8 mouse cellular contexts compared by ENCODE assay signal in the genomic region with DNA sequence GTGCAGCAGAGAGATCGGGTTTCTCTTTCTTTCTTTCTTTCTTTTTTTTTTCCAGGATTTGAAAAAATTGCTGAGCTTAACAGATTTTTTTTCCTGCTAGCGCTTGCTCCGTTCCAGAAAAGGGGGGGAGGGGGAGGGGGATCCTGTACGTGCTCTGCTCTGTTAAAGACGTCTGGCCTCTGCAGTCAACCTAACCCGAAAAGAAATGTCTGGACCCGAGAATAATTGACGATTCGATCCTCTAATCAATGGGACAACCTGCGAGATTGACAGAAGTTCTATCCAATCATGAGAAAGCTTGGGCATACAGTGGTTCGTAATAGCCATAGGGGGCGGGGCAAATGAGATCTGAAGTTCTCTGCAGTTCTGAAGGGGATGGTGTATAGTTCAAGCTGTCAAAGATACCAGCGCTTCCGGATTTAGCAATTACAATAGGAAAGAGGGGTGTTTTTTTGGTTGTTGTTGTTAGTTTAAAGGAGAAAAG. TPM values are rescaled to one million over a fixed set of nuclear protein-coding genes. Genes with fewer than 3 reads are reported as not detected.
DNase-seq lines count a peak whose midpoint lies in the region; ATAC-seq and TF ChIP-seq lines count a peak whose summit lies in the region.

No protein-coding gene starts in this region.

- peak overlapping the region; percentile 90 for H3K27ac ChIP-seq in heart, embryonic 10.5 days
- peak overlapping the region; percentile 90 for H3K27ac ChIP-seq in kidney, embryonic 14.5 days (ENCODE audit: low read depth, low read length)
- peak overlapping the region; percentile 97 for H3K27ac ChIP-seq in limb, embryonic 15.5 days
- H3K27ac ChIP-seq in midbrain, postnatal 0 days (ENCODE audit: low read depth, low read length), result peak overlapping the region; percentile 69; the same call in 1 of the 2 replicates

- ATAC-seq in erythroblast, adult 5-6 weeks (replicated peaks; ENCODE audit: low FRiP score, poor library complexity, severe bottlenecking), result peak; percentile 70
- ATAC-seq in kidney, embryonic 14.5 days (ENCODE audit: low FRiP score, low TSS enrichment), result peak; percentile 68
- peak; percentile 74 for ATAC-seq in limb, embryonic 15.5 days (ENCODE audit: insufficient number of reproducible peaks, low FRiP score, low TSS enrichment, low read depth)
- ATAC-seq in midbrain, postnatal 0 days (ENCODE audit: low FRiP score), result peak; percentile 64

- H3K36me3 ChIP-seq in heart, embryonic 10.5 days, result no peaks in the 10 kb centered on the region
- no peaks in the 10 kb centered on the region for H3K36me3 ChIP-seq in kidney, embryonic 14.5 days (ENCODE audit: control insufficient read depth, insufficient read depth, low read length)
- no peaks in the 10 kb centered on the region for H3K36me3 ChIP-seq in limb, embryonic 15.5 days
- no peaks in the 10 kb centered on the region for H3K36me3 ChIP-seq in midbrain, postnatal 0 days (ENCODE audit: insufficient read depth, low read length)

- peak overlapping the region; percentile 68 for H3K4me2 ChIP-seq in kidney, embryonic 14.5 days (replicated peaks; ENCODE audit: low read depth, low read length)
- peak overlapping the region; percentile 56 for H3K4me2 ChIP-seq in limb, embryonic 15.5 days
- peak overlapping the region; percentile 58 for H3K4me2 ChIP-seq in midbrain, postnatal 0 days (ENCODE audit: low read depth, low read length, poor library complexity, severe bottlenecking)

- TF ChIP-seq POLR2A in brain, embryonic 14.5 days (IDR thresholded peaks at IDR 0.05; ENCODE audit: borderline replicate concordance, extremely low read depth, insufficient read depth, insufficient read length, poor library complexity, severe bottlenecking), result no peak

- peak overlapping the region; percentile 50; the same call in 1 of the 2 replicates for H3K9ac ChIP-seq in kidney, embryonic 14.5 days (ENCODE audit: low read depth, low read length)
- H3K9ac ChIP-seq in limb, embryonic 15.5 days, result no peak overlapping the region
- H3K9ac ChIP-seq in midbrain, postnatal 0 days (replicated peaks; ENCODE audit: low read length, poor library complexity, severe bottlenecking), result 0 out of 2 replicates have a peak overlapping the region, but pooled peaks have one; percentile 4

- no peaks in the 10 kb centered on the region for H3K9me3 ChIP-seq in heart, embryonic 10.5 days
- H3K9me3 ChIP-seq in kidney, embryonic 14.5 days (ENCODE audit: control insufficient read depth, low read length), result no peaks in the 10 kb centered on the region
- no peaks in the 10 kb centered on the region for H3K9me3 ChIP-seq in limb, embryonic 15.5 days
- no peaks in the 10 kb centered on the region for H3K9me3 ChIP-seq in midbrain, postnatal 0 days (ENCODE audit: low read length)

- H3K4me1 ChIP-seq in heart, embryonic 10.5 days, result peaks cover 26% of the 10 kb centered on the region
- no peaks in the 10 kb centered on the region for H3K4me1 ChIP-seq in kidney, embryonic 14.5 days (ENCODE audit: control insufficient read depth, insufficient read depth, low read length)
- H3K4me1 ChIP-seq in limb, embryonic 15.5 days, result peaks cover 19% of the 10 kb centered on the region
- H3K4me1 ChIP-seq in midbrain, postnatal 0 days (ENCODE audit: insufficient read depth, low read length), result 0 out of 2 replicates have a peak, but pooled peaks cover 2% of the 10 kb centered on the region

- no peaks in the 10 kb centered on the region for H3K27me3 ChIP-seq in heart, embryonic 10.5 days (ENCODE audit: insufficient read depth, poor library complexity, severe bottlenecking)
- H3K27me3 ChIP-seq in kidney, embryonic 14.5 days (ENCODE audit: control insufficient read depth, insufficient read depth, low read length), result peaks cover 13% of the 10 kb centered on the region
- no peaks in the 10 kb centered on the region for H3K27me3 ChIP-seq in limb, embryonic 15.5 days
- peaks cover 21% of the 10 kb centered on the region for H3K27me3 ChIP-seq in midbrain, postnatal 0 days (ENCODE audit: insufficient read depth, low read length)

- DNase-seq in CD4-positive helper T cell, adult 2 months (ENCODE audit: low read depth, low spot score), result peak; percentile 98
- DNase-seq in brain, embryonic 14.5 days (ENCODE audit: low read depth), result peak; percentile 99
- peak; percentile 93 for DNase-seq in heart, embryonic 10.5 days (ENCODE audit: low spot score)
- DNase-seq in midbrain, postnatal 0 days (ENCODE audit: low spot score), result peak; percentile 99
- peak; percentile 79 to 89 for DNase-seq in spleen, postnatal 10 days (ENCODE audit: low spot score in 2 of 2)

- peak overlapping the region; percentile 61 for H3K4me3 ChIP-seq in heart, embryonic 10.5 days
- H3K4me3 ChIP-seq in kidney, embryonic 14.5 days (ENCODE audit: low read length), result peak overlapping the region; percentile 46
- H3K4me3 ChIP-seq in limb, embryonic 15.5 days, result peak overlapping the region; percentile 48
- H3K4me3 ChIP-seq in midbrain, postnatal 0 days (ENCODE audit: low read depth, low read length), result peak overlapping the region; percentile 45

- TF ChIP-seq CTCF in brain, embryonic 14.5 days (IDR thresholded peaks at IDR 0.05; ENCODE audit: borderline replicate concordance, extremely low read depth, insufficient read depth, insufficient read length), result no peak
- peak; percentile 12; the same call in 1 of the 2 replicates for TF ChIP-seq CTCF in midbrain, postnatal 0 days (IDR thresholded peaks at IDR 0.05)

- WGBS in heart, embryonic 10.5 days, result under 1% methylated on average over 14 of the region's 14 CpGs
- WGBS in kidney, embryonic 14.5 days, result under 1% methylated on average over 14 of the region's 14 CpGs
- 0% methylated on average over 14 of the region's 14 CpGs for WGBS in limb, embryonic 15.5 days
- WGBS in midbrain, postnatal 0 days, result under 1% methylated on average over 14 of the region's 14 CpGs

RNA-seq across cellular contexts. Expression of a gene that starts 0.6 kb away (rescaled TPM):
- 54.5 and 56.0 TPM in 2 replicates for polyA plus RNA-seq in brain, embryonic 14.5 days (2012; rRNA removed)
- 19.6 and 21.3 TPM in 2 replicates for total RNA-seq in erythroblast, adult 5-6 weeks (2015; ENCODE audit: low replicate concordance)
- total RNA-seq in erythroblast, adult 5-6 weeks (2017; ENCODE audit: low replicate concordance), result 4.7 and 12.0 TPM in 2 replicates
- 14.4 and 19.6 TPM in 2 replicates for polyA plus RNA-seq in heart, embryonic 10.5 days (2016; fragmentation: Nextera tagmentation; extraction: Ambion mirVana)
- 25.9 and 32.1 TPM in 2 replicates for polyA plus RNA-seq in kidney, embryonic 14.5 days (2014; fragmentation: Nextera tagmentation; extraction: Ambion mirVana)
- 64.5 and 64.9 TPM in 2 replicates for polyA plus RNA-seq in limb, embryonic 15.5 days (2015; fragmentation: Nextera tagmentation; extraction: Ambion mirVana)
- 45.9 and 51.7 TPM in 2 replicates for total RNA-seq in midbrain, postnatal 0 days (2014; rRNA removed)
- 29.9 and 35.7 TPM in 2 replicates for polyA plus RNA-seq in midbrain, postnatal 0 days (2015; fragmentation: Nextera tagmentation; extraction: Ambion mirVana)

RNA-seq across cellular contexts. Expression of a gene that starts 4.7 kb away (rescaled TPM):
- polyA plus RNA-seq in brain, embryonic 14.5 days (2012; rRNA removed), result 19.7 and 31.1 TPM in 2 replicates
- not detected in 2 replicates for total RNA-seq in erythroblast, adult 5-6 weeks (2015; ENCODE audit: low replicate concordance)
- total RNA-seq in erythroblast, adult 5-6 weeks (2017; ENCODE audit: low replicate concordance), result not detected in 2 replicates
- polyA plus RNA-seq in heart, embryonic 10.5 days (2016; fragmentation: Nextera tagmentation; extraction: Ambion mirVana), result 0.33 and 1.1 TPM in 2 replicates
- 0.35 and 0.71 TPM in 2 replicates for polyA plus RNA-seq in kidney, embryonic 14.5 days (2014; fragmentation: Nextera tagmentation; extraction: Ambion mirVana)
- polyA plus RNA-seq in limb, embryonic 15.5 days (2015; fragmentation: Nextera tagmentation; extraction: Ambion mirVana), result 3.0 and 3.5 TPM in 2 replicates
- total RNA-seq in midbrain, postnatal 0 days (2014; rRNA removed), result 8.4 and 13.5 TPM in 2 replicates
- polyA plus RNA-seq in midbrain, postnatal 0 days (2015; fragmentation: Nextera tagmentation; extraction: Ambion mirVana), result 13.7 and 16.2 TPM in 2 replicates

Comparison
In these comparisons a context has a peak if more than half of its experiments do, and no peak if none do; other contexts are left out.
1. Peak in every context shown above with its lines: DNase-seq, ATAC-seq, H3K4me3 ChIP-seq and H3K27ac ChIP-seq.